Mouse (Mus musculus) hindbrain, embryonic 16.5 days (tissue): Measurements from ENCODE around the gene Gm49601. TPM values are rescaled to one million over a fixed set of nuclear protein-coding genes. Genes with fewer than 3 reads are reported as not detected.

Experiments
- ATAC-seq: fragments of 200-750 bp; cut with Nextera tagmentation; 2 replicates; pipeline ENCODE4 v1.8.0; 2017; ENCODE audit warnings: moderate TSS enrichment, moderate library complexity
- H3K27ac ChIP-seq: fragments of 300-500 bp; sonication (generic); 2 replicates; pipeline ENCODE4 v1.5.1; 2014; ENCODE audit warnings: low read depth, mild to moderate bottlenecking, control low read depth, low read length, moderate library complexity
- H3K27me3 ChIP-seq: fragments of 300-500 bp; sonication (generic); replicated peaks from 2 replicates; pipeline ENCODE4 v1.6.1; 2014; ENCODE audit warnings: low read length; ENCODE audit not compliant: control insufficient read depth, insufficient read depth
- H3K36me3 ChIP-seq: fragments of 300-500 bp; sonication (generic); 2 replicates; pipeline ENCODE4 v1.6.1; 2014; ENCODE audit warnings: mild to moderate bottlenecking, low read length, moderate library complexity, mixed read lengths; ENCODE audit not compliant: control insufficient read depth, insufficient read depth
- H3K4me1 ChIP-seq: fragments of 300-500 bp; sonication (generic); 2 replicates; pipeline ENCODE4 v1.6.1; 2014; ENCODE audit warnings: low read depth, low read length; ENCODE audit not compliant: control insufficient read depth, insufficient read depth
- H3K4me2 ChIP-seq: fragments of 300-500 bp; sonication (generic); 2 replicates; pipeline ENCODE4 v1.6.1; 2014; ENCODE audit warnings: mild to moderate bottlenecking, low read length, control low read depth, moderate library complexity
- H3K4me3 ChIP-seq: fragments of 300-500 bp; sonication (generic); 2 replicates; pipeline ENCODE4 v1.5.1; 2014; ENCODE audit warnings: mild to moderate bottlenecking, low read length, control low read depth, moderate library complexity
- H3K9ac ChIP-seq: fragments of 300-500 bp; sonication (generic); 2 replicates; pipeline ENCODE4 v1.6.1; 2014; ENCODE audit warnings: low read depth, mild to moderate bottlenecking, control low read depth, low read length, moderate library complexity
- H3K9me3 ChIP-seq: fragments of 300-500 bp; sonication (generic); 2 replicates; pipeline ENCODE4 v1.6.1; 2014; ENCODE audit warnings: mild to moderate bottlenecking, low read length, moderate library complexity; ENCODE audit not compliant: control insufficient read depth
- WGBS: fragments of 180-500 bp; shearing (Covaris S2); extraction: QIAGEN DNeasy Blood & Tissue Kit; methylation state at CpG from one replicate; pipeline ENCODE4 v1.1.7; 2014; 5-methylcytosine and 5-hydroxymethylcytosine counted together
- polyA plus RNA-seq: library from polyadenylated mRNA; unstranded; fragments of >200 nt; fragmentation: Nextera tagmentation; extraction: Ambion mirVana; gene quantifications from 2 replicates; pipeline ENCODE4 v1.2.1, GENCODE M21; 2015

The Gm49601 gene
- polyA plus RNA-seq, 1 experiment from 2014 or later = 22.6 TPM

DNA sequence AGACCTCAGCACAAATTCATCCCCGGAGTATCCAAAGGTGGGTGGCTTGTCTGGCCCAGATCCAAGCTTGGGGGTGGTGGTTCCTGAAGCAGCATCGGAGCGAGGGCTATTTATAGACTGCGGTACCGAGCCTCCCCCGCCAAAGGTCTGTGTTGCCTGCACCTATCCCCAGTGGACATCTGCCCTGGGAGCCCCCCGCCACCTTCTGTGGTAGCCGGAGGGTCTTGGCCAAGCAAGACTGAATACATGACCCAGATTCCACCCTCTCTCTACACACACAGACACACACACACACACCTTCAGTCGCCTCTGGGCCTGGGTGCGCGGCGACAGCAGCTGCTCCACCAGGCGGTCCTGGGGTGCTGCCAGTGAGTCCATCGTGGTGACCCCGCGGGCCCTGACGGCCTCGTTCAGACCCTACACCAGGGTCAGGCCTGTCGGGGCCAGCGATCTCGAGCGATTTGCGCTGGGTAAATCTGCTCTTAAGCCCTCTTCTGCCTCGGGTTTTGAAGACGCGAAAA is 376 bp downstream of the Gm49601 start:
- Histone ChIP-seq H3K9ac (peak overlapping the region; percentile 72), H3K4me3 (peak overlapping the region; percentile 62), H3K27me3 (peaks cover 43% of the 10 kb centered on the region), H3K36me3 (peaks cover 34% of the 10 kb centered on the region), H3K9me3 (peaks cover 2% of the 10 kb centered on the region; the same call in 1 of the 2 replicates), H3K4me2 (peak overlapping the region; percentile 88), H3K4me1 (peaks cover 38% of the 10 kb centered on the region), H3K27ac (no peak overlapping the region)
- WGBS = 12% methylated on average over 26 of the region's 26 CpGs
- ATAC-seq = no peak

DNA sequence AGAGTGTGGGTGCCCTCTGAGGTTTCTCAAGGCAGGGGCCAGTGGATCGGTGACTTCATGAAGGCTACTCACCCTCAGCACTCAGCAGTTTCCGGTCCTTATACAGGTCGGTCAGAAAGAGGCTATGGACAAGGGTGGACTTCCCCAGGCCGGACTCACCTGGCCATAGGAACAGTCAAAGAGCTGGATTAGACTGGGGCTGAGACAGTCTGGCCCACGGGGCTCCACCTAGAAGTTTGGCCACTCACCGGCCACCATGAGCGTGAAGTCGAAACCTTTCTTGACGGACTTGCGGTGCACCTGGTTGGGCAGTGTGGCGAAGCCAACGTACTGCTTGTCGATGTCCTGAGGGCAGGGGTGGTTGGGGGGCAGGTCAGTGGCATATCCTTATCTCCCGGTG is 1.1 kb downstream of the Gm49601 start:
- Histone ChIP-seq H3K4me2 (no peak overlapping the region), H3K27me3 (peaks cover 46% of the 10 kb centered on the region), H3K36me3 (peaks cover 38% of the 10 kb centered on the region), H3K9ac (no peak overlapping the region), H3K27ac (no peak overlapping the region), H3K4me3 (no peak overlapping the region), H3K4me1 (peaks cover 39% of the 10 kb centered on the region), H3K9me3 (peaks cover 2% of the 10 kb centered on the region; the same call in 1 of the 2 replicates)
- ATAC-seq = no peak
- 52% methylated on average over 14 of the region's 14 CpGs for WGBS

- H3K4me3 ChIP-seq = no peak overlapping the region
- H3K27me3 ChIP-seq = peaks cover 50% of the 10 kb centered on the region
- H3K9me3 ChIP-seq = peaks cover 2% of the 10 kb centered on the region; the same call in 1 of the 2 replicates
- 37% methylated on average over 15 of the region's 15 CpGs for WGBS
- no peak for ATAC-seq
- H3K4me2 ChIP-seq = no peak overlapping the region
- H3K27ac ChIP-seq = no peak overlapping the region
- H3K36me3 ChIP-seq = peaks cover 39% of the 10 kb centered on the region
- H3K4me1 ChIP-seq = peaks cover 38% of the 10 kb centered on the region
- H3K9ac ChIP-seq = no peak overlapping the region
These were observed 1.6 kb downstream of the Gm49601 start for GRCm38 (mm10) chr16:18624641-18625040.

- Histone ChIP-seq H3K4me1 (peaks cover 38% of the 10 kb centered on the region), H3K9me3 (peaks cover 2% of the 10 kb centered on the region; the same call in 1 of the 2 replicates), H3K4me2 (no peak overlapping the region), H3K27me3 (peaks cover 57% of the 10 kb centered on the region), H3K27ac (no peak overlapping the region), H3K9ac (no peak overlapping the region), H3K36me3 (peaks cover 39% of the 10 kb centered on the region), H3K4me3 (no peak overlapping the region)
- WGBS = 39% methylated on average over 15 of the region's 15 CpGs
- no peak for ATAC-seq
These were observed 2.3 kb downstream of the Gm49601 start for GRCm38 (mm10) chr16:18623751-18624540.

DNA sequence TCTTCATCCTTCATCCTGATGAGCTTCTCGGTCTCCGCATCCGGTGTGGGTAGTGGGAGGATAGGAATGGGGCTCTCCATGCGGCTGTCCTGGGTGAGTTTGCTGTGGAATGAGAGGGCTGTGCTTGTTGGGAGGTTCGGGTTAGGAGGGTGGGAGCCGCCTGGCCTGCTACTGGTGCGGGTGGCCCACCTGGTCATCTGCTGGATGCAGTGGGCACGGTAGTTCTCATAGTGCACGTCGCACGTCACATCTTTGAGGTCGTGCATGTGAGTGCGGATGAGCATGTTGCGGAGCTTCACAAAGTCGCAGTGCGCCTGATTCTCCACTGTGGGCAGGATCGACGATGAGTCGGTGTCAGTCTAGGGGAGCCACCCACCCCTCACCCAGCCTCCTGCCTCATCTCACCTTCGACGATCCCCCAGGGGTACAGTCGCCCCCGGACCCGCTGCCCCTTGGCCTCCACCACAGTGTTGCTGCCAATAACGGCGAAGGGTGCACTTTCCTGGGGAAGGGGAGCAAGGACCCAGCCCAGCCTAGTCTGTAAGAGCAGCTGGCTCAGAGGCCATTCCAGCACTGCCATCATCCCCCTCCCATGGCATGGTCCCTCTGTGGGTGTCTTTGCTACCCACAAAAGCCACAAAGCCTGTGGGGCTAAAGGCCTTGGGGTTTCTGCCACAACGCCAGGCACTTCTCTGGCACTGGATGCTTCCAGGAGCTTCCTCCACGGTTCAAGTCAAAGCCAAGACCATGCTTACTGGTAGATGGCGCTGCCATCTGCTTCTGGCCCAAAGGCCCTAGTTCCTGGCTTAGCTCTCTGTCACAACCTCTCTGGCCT is 3.1 kb downstream of the Gm49601 start:
- no peak for ATAC-seq
- H3K27me3 ChIP-seq = peaks cover 65% of the 10 kb centered on the region
- H3K9me3 ChIP-seq = peaks cover 2% of the 10 kb centered on the region; the same call in 1 of the 2 replicates
- H3K4me1 ChIP-seq = peaks cover 34% of the 10 kb centered on the region
- 40% methylated on average over 29 of the region's 29 CpGs for WGBS
- no peak overlapping the region; the same call in 1 of the 2 replicates for H3K9ac ChIP-seq
- peaks cover 39% of the 10 kb centered on the region for H3K36me3 ChIP-seq
- no peak overlapping the region for H3K4me2 ChIP-seq
- H3K27ac ChIP-seq = no peak overlapping the region
- H3K4me3 ChIP-seq = no peak overlapping the region

- Histone ChIP-seq H3K36me3 (peaks cover 39% of the 10 kb centered on the region), H3K27me3 (peaks cover 65% of the 10 kb centered on the region), H3K4me2 (peak within 1 kb of the TSS; percentile 81), H3K4me1 (peaks cover 30% of the 10 kb centered on the region), H3K9ac (peak within 1 kb of the TSS; percentile 54; the same call in 1 of the 2 replicates), H3K9me3 (peaks cover 2% of the 10 kb centered on the region; the same call in 1 of the 2 replicates), H3K27ac (no peak within 1 kb of the TSS), H3K4me3 (peak within 1 kb of the TSS; percentile 42)
- WGBS = 25% methylated on average over 17 of the region's 17 CpGs
- no peak for ATAC-seq
These were observed 4.2 kb downstream of the Gm49601 start, which contains the start of gene Gp1bb for GRCm38 (mm10) chr16:18622019-18622418. Gene Gp1bb, minus strand, starts transcription at chr16:18622403.

- Histone ChIP-seq H3K27ac (no peak overlapping the region), H3K27me3 (peaks cover 65% of the 10 kb centered on the region), H3K36me3 (peaks cover 39% of the 10 kb centered on the region), H3K4me3 (peak overlapping the region; percentile 42), H3K9ac (peak overlapping the region; percentile 54), H3K4me2 (peak overlapping the region; percentile 81), H3K9me3 (no peaks in the 10 kb centered on the region; the same call in 1 of the 2 replicates), H3K4me1 (peaks cover 26% of the 10 kb centered on the region)
- no peak for ATAC-seq
- WGBS = 17% methylated on average over 38 of the region's 38 CpGs
These were observed 4.7 kb downstream of the Gm49601 start for GRCm38 (mm10) chr16:18621362-18622001.

DNA sequence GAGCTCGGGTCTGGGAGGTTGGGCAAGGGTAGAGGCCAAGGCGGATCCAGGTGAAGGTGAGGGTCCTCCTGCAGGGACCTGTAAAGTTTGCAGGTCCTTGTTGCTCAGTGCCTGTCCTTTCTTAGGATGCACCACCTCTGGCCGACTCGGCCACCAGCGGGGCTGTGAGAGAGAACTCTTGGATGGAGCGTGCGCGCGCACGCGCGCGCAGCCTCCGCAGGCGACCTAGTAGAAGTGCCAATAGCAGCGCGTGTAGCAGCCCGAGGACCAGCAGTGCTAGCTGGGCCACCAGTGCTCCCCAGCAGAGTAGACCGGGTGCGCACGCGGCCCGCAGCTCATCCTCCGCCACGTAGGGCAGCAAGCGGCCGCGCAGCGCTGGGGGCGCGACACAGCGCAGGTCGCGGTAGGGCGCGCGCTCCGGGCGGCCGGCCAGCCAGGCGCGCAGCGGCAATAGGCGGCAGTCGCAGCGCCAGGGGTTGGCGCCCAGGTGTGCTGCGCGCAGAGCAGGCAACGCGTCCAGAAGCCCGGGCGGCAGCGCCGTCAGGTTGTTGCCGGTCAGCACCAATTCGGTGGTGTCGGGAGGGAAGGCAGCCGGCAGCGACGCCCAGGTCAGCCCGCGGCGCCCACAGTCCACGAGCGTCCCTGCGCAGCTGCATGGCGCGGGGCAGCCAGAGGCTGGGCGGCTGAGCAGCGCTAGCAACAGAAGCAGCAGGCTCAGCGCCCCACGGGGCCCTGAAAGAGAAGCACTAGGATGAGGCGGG is 5.4 kb downstream of the Gm49601 start:
- Histone ChIP-seq H3K27me3 (peaks cover 65% of the 10 kb centered on the region), H3K9ac (peak overlapping the region; percentile 54), H3K4me1 (peaks cover 21% of the 10 kb centered on the region), H3K27ac (no peak overlapping the region), H3K9me3 (no peaks in the 10 kb centered on the region; the same call in 1 of the 2 replicates), H3K4me2 (peak overlapping the region; percentile 81), H3K36me3 (peaks cover 39% of the 10 kb centered on the region), H3K4me3 (peak overlapping the region; percentile 42)
- peak; percentile 43 for ATAC-seq
- WGBS = 4% methylated on average over 62 of the region's 74 CpGs
